Mouse (Mus musculus) hindbrain, embryonic 11.5 days (tissue): ENCODE data around the gene Nutm1. TPM values are rescaled to one million over a fixed set of nuclear protein-coding genes. Genes with fewer than 3 reads are reported as not detected.

ENCODE experiments used
- polyA plus RNA-seq: library from polyadenylated mRNA; unstranded; fragments of >200 nt; fragmentation: Nextera tagmentation; extraction: Ambion mirVana; gene quantifications from 2 replicates; pipeline ENCODE4 v1.2.1, GENCODE M21; 2014

Nutm1 gene
- polyA plus RNA-seq, 1 experiment from 2014 or later: 0.05 TPM

Other genes with a start within 250 kb of the Nutm1 start
- not detected in 2 replicates for gene Olfr1310, start 246.6 kb downstream of the Nutm1 start, polyA plus RNA-seq
- not detected in 2 replicates for gene Olfr1311, start 234.9 kb downstream of the Nutm1 start, polyA plus RNA-seq
- not detected in 2 replicates for gene Olfr1312, start 209.1 kb downstream of the Nutm1 start, polyA plus RNA-seq
- gene Olfr1313, start 181.4 kb downstream of the Nutm1 start, polyA plus RNA-seq: not detected in 2 replicates
- gene Olfr1314, start 162.5 kb downstream of the Nutm1 start, polyA plus RNA-seq: not detected in 2 replicates
- not detected in 2 replicates for gene Olfr1315-ps1, start 143.9 kb downstream of the Nutm1 start, polyA plus RNA-seq
- not detected in 2 replicates for gene Olfr1316, start 124.3 kb downstream of the Nutm1 start, polyA plus RNA-seq
- not detected in 2 replicates for gene Olfr1317, start 119.0 kb downstream of the Nutm1 start, polyA plus RNA-seq
- not detected in 2 replicates for gene Olfr1318, start 105.1 kb downstream of the Nutm1 start, polyA plus RNA-seq
- 9.7 and 10.1 TPM in 2 replicates for gene Lpcat4, start 19.8 kb downstream of the Nutm1 start, polyA plus RNA-seq
- 148 and 163 TPM in 2 replicates for gene Nop10, start 2.6 kb upstream of the Nutm1 start, polyA plus RNA-seq
- gene Slc12a6, start 6.5 kb upstream of the Nutm1 start, polyA plus RNA-seq: 13.7 and 14.2 TPM in 2 replicates
- gene Gm21985, start 7.0 kb upstream of the Nutm1 start, polyA plus RNA-seq: not detected in 2 replicates
- 113 and 121 TPM in 2 replicates for gene Emc4, start 108.7 kb upstream of the Nutm1 start, polyA plus RNA-seq
- gene Katnbl1, start 119.9 kb upstream of the Nutm1 start, polyA plus RNA-seq: 53.4 and 55.1 TPM in 2 replicates
- 12.8 and 13.0 TPM in 2 replicates for gene Emc7, start 195.7 kb upstream of the Nutm1 start, polyA plus RNA-seq
- 0.08 and 0.17 TPM in 2 replicates for gene Chrm5, start 221.5 kb upstream of the Nutm1 start, polyA plus RNA-seq
- gene Aven, start 233.7 kb upstream of the Nutm1 start, polyA plus RNA-seq: 5.9 and 6.1 TPM in 2 replicates